10 mouse cellular contexts compared by ENCODE assay signal in genomic region chr9:25377771-25378747, GRCm38 (mm10).
DNase-seq lines count a peak whose midpoint lies in the region; ATAC-seq and TF ChIP-seq lines count a peak whose summit lies in the region.
"Had no signal": no experiment of that assay in that cellular context is flagged by ENCODE, and none has a peak within 500 bp of the region (broad histone marks: within the 10 kb centered on the region; RNA-seq: fewer than 3 reads in every experiment).

No protein-coding gene starts in this region.

- peaks cover 10% of the 10 kb centered on the region; the same call in 1 of the 2 replicates for H3K4me1 ChIP-seq in forebrain, embryonic 12.5 days
- no peaks in the 10 kb centered on the region for H3K4me1 ChIP-seq in forebrain, embryonic 11.5 days (replicated peaks; ENCODE audit: control insufficient read depth, insufficient read depth, low read length)
- H3K4me1 ChIP-seq in neural tube, embryonic 14.5 days (ENCODE audit: control insufficient read depth, insufficient read depth, low read length): no peaks in the 10 kb centered on the region
- H3K4me1 ChIP-seq: liver, embryonic 12.5 days had no signal

- ATAC-seq in forebrain, embryonic 12.5 days (ENCODE audit: low FRiP score): no peak
- ATAC-seq in forebrain, embryonic 11.5 days (replicated peaks; ENCODE audit: low FRiP score): no peak
- ATAC-seq in neural tube, embryonic 14.5 days (ENCODE audit: low read depth): peak; percentile 68; the same call in 1 of the 2 replicates
- ATAC-seq in monocyte, adult 5-6 weeks (replicated peaks; ENCODE audit: insufficient number of reproducible peaks, low FRiP score, low TSS enrichment, poor library complexity, severe bottlenecking): no peak
- ATAC-seq: activated CD4-positive, CD25-positive, alpha-beta regulatory T cell, adult 4 months; liver, embryonic 12.5 days had no signal

- no peak overlapping the region for H3K4me3 ChIP-seq in forebrain, embryonic 12.5 days (replicated peaks)
- H3K4me3 ChIP-seq in forebrain, embryonic 11.5 days (ENCODE audit: low read depth, low read length): no peak overlapping the region
- no peak overlapping the region for H3K4me3 ChIP-seq in layer of hippocampus, adult 2 months
- no peak overlapping the region for H3K4me3 ChIP-seq in neural tube, embryonic 14.5 days (ENCODE audit: low read depth, low read length)
- H3K4me3 ChIP-seq: liver, embryonic 12.5 days had no signal

- H3K27ac ChIP-seq in forebrain, embryonic 12.5 days: 0 out of 2 replicates have a peak overlapping the region, but pooled peaks have one; percentile 19
- no peak overlapping the region for H3K27ac ChIP-seq in forebrain, embryonic 11.5 days (ENCODE audit: low read depth, low read length)
- H3K27ac ChIP-seq in layer of hippocampus, adult 2 months: no peak overlapping the region; the same call in 1 of the 2 replicates
- H3K27ac ChIP-seq in neural tube, embryonic 14.5 days (ENCODE audit: low read depth, low read length): peak overlapping the region; percentile 39; the same call in 1 of the 2 replicates
- H3K27ac ChIP-seq: liver, embryonic 12.5 days had no signal

- H3K4me2 ChIP-seq in forebrain, embryonic 12.5 days: no peak overlapping the region
- H3K4me2 ChIP-seq in forebrain, embryonic 11.5 days (ENCODE audit: low read depth, low read length, severe bottlenecking): no peak overlapping the region
- no peak overlapping the region for H3K4me2 ChIP-seq in neural tube, embryonic 14.5 days (ENCODE audit: low read depth, low read length)
- H3K4me2 ChIP-seq: liver, embryonic 12.5 days had no signal

- H3K9me3 ChIP-seq in forebrain, embryonic 12.5 days: no peaks in the 10 kb centered on the region
- H3K9me3 ChIP-seq in forebrain, embryonic 11.5 days (ENCODE audit: control insufficient read depth, low read length): no peaks in the 10 kb centered on the region
- H3K9me3 ChIP-seq in neural tube, embryonic 14.5 days (ENCODE audit: control insufficient read depth, low read length): no peaks in the 10 kb centered on the region
- H3K9me3 ChIP-seq: liver, embryonic 12.5 days had no signal

- no peak for DNase-seq in forebrain, embryonic 11.5 days (ENCODE audit: low spot score)
- peak; percentile 22 for DNase-seq in ovary, postnatal 14 days (ENCODE audit: low spot score)
- no peak for DNase-seq in ovary, adult 18-20 months (ENCODE audit: low spot score)
- DNase-seq in layer of hippocampus, adult 2 months (ENCODE audit: low spot score in 2 of 2): peak; percentile 9 to 37
- DNase-seq in right cerebral cortex, adult 18-20 months: no peak

- WGBS in forebrain, embryonic 12.5 days: 59% methylated on average over 12 of the region's 12 CpGs
- WGBS in forebrain, embryonic 11.5 days: 58% methylated on average over 12 of the region's 12 CpGs
- 60% methylated on average over 12 of the region's 12 CpGs for WGBS in neural tube, embryonic 14.5 days

- TF ChIP-seq CTCF in layer of hippocampus, adult 2 months (conservative IDR thresholded peaks at IDR 0.05): no peak

- H3K27me3 ChIP-seq in forebrain, embryonic 12.5 days: no peaks in the 10 kb centered on the region
- H3K27me3 ChIP-seq in forebrain, embryonic 11.5 days (ENCODE audit: control insufficient read depth, insufficient read depth, low read length): no peaks in the 10 kb centered on the region
- H3K27me3 ChIP-seq in neural tube, embryonic 14.5 days (ENCODE audit: control insufficient read depth, insufficient read depth, low read length): no peaks in the 10 kb centered on the region
- H3K27me3 ChIP-seq: liver, embryonic 12.5 days had no signal

- H3K36me3 ChIP-seq in forebrain, embryonic 12.5 days (replicated peaks): no peaks in the 10 kb centered on the region
- no peaks in the 10 kb centered on the region for H3K36me3 ChIP-seq in forebrain, embryonic 11.5 days (ENCODE audit: control insufficient read depth, insufficient read depth, low read length)
- no peaks in the 10 kb centered on the region for H3K36me3 ChIP-seq in neural tube, embryonic 14.5 days (ENCODE audit: control insufficient read depth, insufficient read depth, low read length)
- H3K36me3 ChIP-seq: liver, embryonic 12.5 days had no signal

- no peak overlapping the region for H3K9ac ChIP-seq in forebrain, embryonic 12.5 days
- no peak overlapping the region for H3K9ac ChIP-seq in forebrain, embryonic 11.5 days (ENCODE audit: low read length)
- no peak overlapping the region for H3K9ac ChIP-seq in neural tube, embryonic 14.5 days (replicated peaks; ENCODE audit: low read depth, low read length)
- H3K9ac ChIP-seq: liver, embryonic 12.5 days had no signal

Comparison
In these comparisons a context has a peak if more than half of its experiments do, and no peak if none do; other contexts are left out.
1. H3K27ac ChIP-seq: peak in forebrain, embryonic 12.5 days (single experiment) and neural tube, embryonic 14.5 days (single experiment); none in forebrain, embryonic 11.5 days (single experiment) and layer of hippocampus, adult 2 months (single experiment).
2. DNase-seq: peak in ovary, postnatal 14 days (single experiment) and layer of hippocampus, adult 2 months (2 of 2); none in forebrain, embryonic 11.5 days (single experiment), ovary, adult 18-20 months (single experiment) and right cerebral cortex, adult 18-20 months (single experiment).